Mouse (Mus musculus) forebrain, embryonic 13.5 days (tissue): Measurements from ENCODE around the gene Apobec2. TPM values are rescaled to one million over a fixed set of nuclear protein-coding genes. Genes with fewer than 3 reads are reported as not detected.

Experiments used
- ATAC-seq: fragments of 200-750 bp; cut with Nextera tagmentation; 2 replicates; pipeline ENCODE4 v1.8.0; 2017
- H3K27ac ChIP-seq: fragments of 300-500 bp; sonication (generic); 2 replicates; pipeline ENCODE4 v1.5.1; 2015; ENCODE audit warnings: inconsistent platforms, mild to moderate bottlenecking, moderate library complexity
- H3K27me3 ChIP-seq: fragments of 300-500 bp; sonication (generic); 2 replicates; pipeline ENCODE4 v1.6.1; 2015; ENCODE audit warnings: mild to moderate bottlenecking, inconsistent platforms
- H3K36me3 ChIP-seq: fragments of 300-500 bp; sonication (generic); 2 replicates; pipeline ENCODE4 v1.6.1; 2015; ENCODE audit warnings: mild to moderate bottlenecking, inconsistent platforms; ENCODE audit not compliant: poor library complexity, severe bottlenecking
- H3K4me1 ChIP-seq: fragments of 300-500 bp; sonication (generic); 2 replicates; pipeline ENCODE4 v1.6.1; 2015; ENCODE audit warnings: inconsistent platforms
- H3K4me2 ChIP-seq: fragments of 300-500 bp; sonication (generic); 2 replicates; pipeline ENCODE4 v1.6.1; 2015; ENCODE audit warnings: inconsistent platforms, mild to moderate bottlenecking, moderate library complexity
- H3K4me3 ChIP-seq: fragments of 300-500 bp; sonication (generic); 2 replicates; pipeline ENCODE4 v1.5.1; 2015; ENCODE audit warnings: mild to moderate bottlenecking, inconsistent platforms
- H3K9ac ChIP-seq: fragments of 300-500 bp; sonication (generic); 2 replicates; pipeline ENCODE4 v1.6.1; 2015; ENCODE audit warnings: mild to moderate bottlenecking, inconsistent platforms
- H3K9me3 ChIP-seq: fragments of 300-500 bp; sonication (generic); replicated peaks from 2 replicates; pipeline ENCODE4 v1.6.1; 2016; ENCODE audit warnings: inconsistent platforms
- WGBS: fragments of 180-500 bp; shearing (Covaris S2); methylation state at CpG from one replicate; pipeline ENCODE4 v1.1.7; 2015; 5-methylcytosine and 5-hydroxymethylcytosine counted together
- polyA plus RNA-seq: library from polyadenylated mRNA; unstranded; fragments of >200 nt; fragmentation: Nextera tagmentation; extraction: Ambion mirVana; gene quantifications from 2 replicates; pipeline ENCODE4 v1.2.1, GENCODE M21; 2015

Gene Apobec2
- polyA plus RNA-seq, 1 experiment from 2014 or later: 0.72 TPM

- H3K4me1 ChIP-seq: peaks cover 10% of the 10 kb centered on the region
- WGBS: 92% methylated on average over 6 of the region's 6 CpGs
- H3K36me3 ChIP-seq: peaks cover 51% of the 10 kb centered on the region
- no peak overlapping the region for H3K4me2 ChIP-seq
- H3K9ac ChIP-seq: no peak overlapping the region
- H3K27me3 ChIP-seq: no peaks in the 10 kb centered on the region
- no peak overlapping the region for H3K27ac ChIP-seq
- no peaks in the 10 kb centered on the region for H3K9me3 ChIP-seq
- ATAC-seq: no peak
- no peak overlapping the region for H3K4me3 ChIP-seq
Observed at GRCm38 (mm10) chr17:48417521-48417920, 15.2 kb downstream of the Apobec2 start.

- WGBS: 90% methylated on average over 14 of the region's 14 CpGs
- Histone ChIP-seq H3K36me3 (peaks cover 53% of the 10 kb centered on the region), H3K4me2 (no peak overlapping the region), H3K4me1 (peaks cover 14% of the 10 kb centered on the region), H3K4me3 (no peak overlapping the region), H3K27ac (no peak overlapping the region), H3K27me3 (no peaks in the 10 kb centered on the region), H3K9me3 (no peaks in the 10 kb centered on the region), H3K9ac (no peak overlapping the region)
- peak; percentile 83 for ATAC-seq
Observed at GRCm38 (mm10) chr17:48416425-48417195, 16.1 kb downstream of the Apobec2 start.

- Histone ChIP-seq H3K4me3 (no peak overlapping the region), H3K36me3 (peaks cover 53% of the 10 kb centered on the region), H3K27me3 (no peaks in the 10 kb centered on the region), H3K27ac (no peak overlapping the region), H3K4me2 (no peak overlapping the region), H3K9me3 (no peaks in the 10 kb centered on the region), H3K4me1 (peaks cover 14% of the 10 kb centered on the region), H3K9ac (no peak overlapping the region)
- 89% methylated on average over 7 of the region's 7 CpGs for WGBS
- no peak for ATAC-seq
Observed at GRCm38 (mm10) chr17:48416011-48416410, 16.7 kb downstream of the Apobec2 start.

GRCm38 (mm10) chr17:48411241-48411640 is 21.5 kb downstream of the Apobec2 start:
- H3K9me3 ChIP-seq: no peaks in the 10 kb centered on the region
- peak overlapping the region; percentile 83 for H3K4me3 ChIP-seq
- peaks cover 35% of the 10 kb centered on the region for H3K4me1 ChIP-seq
- H3K36me3 ChIP-seq: peaks cover 35% of the 10 kb centered on the region
- H3K27me3 ChIP-seq: no peaks in the 10 kb centered on the region
- H3K4me2 ChIP-seq: peak overlapping the region; percentile 68
- peak overlapping the region; percentile 98 for H3K27ac ChIP-seq
- 51% methylated on average over 8 of the region's 8 CpGs for WGBS
- no peak for ATAC-seq
- H3K9ac ChIP-seq: peak overlapping the region; percentile 80

DNA sequence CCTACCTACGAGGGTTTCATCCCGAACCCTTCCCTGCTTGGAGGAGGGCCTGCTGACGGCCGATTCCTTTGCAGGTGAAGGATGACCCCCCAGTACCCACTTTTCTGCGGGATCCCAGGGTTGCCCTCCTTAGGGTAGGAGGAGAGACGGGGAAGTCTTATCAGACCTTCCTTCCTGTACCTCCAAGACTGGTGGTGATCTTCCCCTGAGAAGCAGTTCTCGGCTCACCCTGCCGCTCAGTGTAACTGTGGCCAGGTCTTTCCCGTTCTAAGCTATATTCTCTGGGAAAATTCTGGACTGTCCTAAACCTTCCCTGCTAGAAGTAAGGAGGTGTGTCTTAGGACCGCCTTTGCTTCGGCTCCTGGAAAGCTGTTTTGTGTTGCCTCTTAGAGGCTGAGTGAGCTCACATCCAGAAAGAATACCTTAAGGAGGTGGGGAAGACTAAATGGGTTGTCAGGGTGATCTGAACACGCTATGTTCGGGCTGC is 22.4 kb downstream of the Apobec2 start:
- ATAC-seq: peak; percentile 16; the same call in 1 of the 2 replicates
- H3K36me3 ChIP-seq: peaks cover 27% of the 10 kb centered on the region
- peak overlapping the region; percentile 68 for H3K4me2 ChIP-seq
- H3K9me3 ChIP-seq: no peaks in the 10 kb centered on the region
- H3K27ac ChIP-seq: peak overlapping the region; percentile 98
- peak overlapping the region; percentile 83 for H3K4me3 ChIP-seq
- H3K4me1 ChIP-seq: peaks cover 38% of the 10 kb centered on the region
- WGBS: under 1% methylated on average over 13 of the region's 13 CpGs
- no peaks in the 10 kb centered on the region for H3K27me3 ChIP-seq
- H3K9ac ChIP-seq: peak overlapping the region; percentile 80

DNA sequence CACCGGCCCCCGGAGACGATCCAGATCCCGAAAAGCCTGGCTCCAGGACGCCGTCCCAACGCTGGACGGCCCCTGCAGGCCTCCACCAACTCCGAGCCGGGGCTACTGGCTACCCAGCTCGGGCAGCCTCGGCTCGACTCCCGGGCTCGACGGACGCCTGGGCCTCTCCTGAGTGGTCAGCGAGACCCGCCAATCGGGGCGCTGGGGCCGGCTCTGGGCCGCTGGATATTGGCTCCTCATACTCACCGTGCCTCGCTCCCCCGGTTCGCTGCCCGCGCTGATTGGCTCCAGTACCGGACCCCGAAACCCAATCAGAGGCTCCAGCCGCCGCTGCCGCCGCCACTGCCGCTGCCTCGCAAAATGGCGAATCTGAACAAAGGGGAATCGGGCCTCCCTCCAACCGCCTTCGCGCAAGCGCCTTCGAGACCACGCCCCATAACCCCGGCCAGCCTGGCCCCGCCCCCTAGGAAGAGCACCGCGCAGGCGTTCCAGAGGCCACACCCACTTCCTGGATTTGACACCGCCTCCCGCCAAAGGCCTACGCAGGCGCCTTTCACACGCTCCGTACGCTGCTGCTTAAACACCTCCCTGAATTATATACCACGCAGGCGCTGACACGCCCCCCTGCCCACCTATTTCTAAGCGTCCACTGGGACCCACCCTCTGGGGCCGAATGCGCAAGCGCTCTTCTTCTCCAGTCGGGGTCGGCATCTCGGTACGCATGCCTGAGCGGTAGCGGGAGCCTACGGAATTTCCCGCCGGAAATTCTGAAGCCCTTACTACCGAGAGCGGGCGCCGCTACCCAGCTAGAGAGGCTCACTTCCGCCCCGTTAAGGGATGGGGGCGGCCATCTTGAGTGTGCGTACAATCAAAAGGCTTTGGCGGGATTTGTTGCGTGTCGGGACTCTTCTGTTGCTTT is 23.1 kb downstream of the Apobec2 start, which contains the start of the genes Nfya and Oard1:
Gene Nfya (minus strand): TSS at position 527 of the 919 bp plus-strand sequence.
Gene Oard1 (plus strand): TSS at position 635 of the 919 bp plus-strand sequence.
- Histone ChIP-seq H3K9me3 (no peaks in the 10 kb centered on the region), H3K27ac (peak within 1 kb of the TSS; percentile 100)
- peak; percentile 97 for ATAC-seq

DNA sequence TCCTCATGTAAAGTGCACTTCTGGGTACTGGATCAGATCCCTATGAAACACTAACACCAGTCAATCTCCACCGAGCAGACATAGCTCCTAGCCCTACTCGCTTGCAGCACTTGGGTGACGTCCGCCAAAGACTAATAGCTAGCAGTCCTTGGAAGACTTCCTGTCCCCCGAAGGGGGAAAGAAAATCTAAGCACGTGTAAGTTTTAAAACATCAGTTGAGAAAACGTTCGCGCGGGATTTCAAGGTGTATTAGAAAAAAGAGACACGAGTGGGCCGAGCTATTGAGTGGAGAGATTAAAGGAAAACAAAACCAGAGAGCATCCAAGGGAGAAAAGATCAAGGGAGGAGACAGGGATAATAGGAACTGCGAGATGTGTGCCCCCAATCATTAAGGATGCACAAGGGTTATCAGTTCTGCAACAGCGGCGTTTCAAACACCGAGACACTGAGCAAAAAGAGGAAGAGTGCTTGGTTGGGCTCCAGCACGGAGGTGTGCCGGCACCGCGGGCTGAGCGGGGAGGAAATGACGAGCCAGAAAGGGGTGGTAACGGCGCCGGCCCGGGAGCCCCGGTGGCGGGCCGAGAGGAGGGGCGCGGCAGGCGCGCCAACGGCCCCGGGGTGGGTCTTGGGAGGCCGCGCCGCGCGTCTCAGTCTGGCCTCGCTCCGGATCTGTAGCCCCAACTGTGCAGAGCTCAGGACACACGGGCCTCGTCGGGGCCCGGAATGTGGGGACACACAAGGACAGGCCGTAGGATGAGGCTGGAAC is 24.0 kb downstream of the Apobec2 start:
- peaks cover 11% of the 10 kb centered on the region; the same call in 1 of the 2 replicates for H3K36me3 ChIP-seq
- H3K9ac ChIP-seq: peak overlapping the region; percentile 99
- peak overlapping the region; percentile 100 for H3K27ac ChIP-seq
- no peaks in the 10 kb centered on the region for H3K9me3 ChIP-seq
- H3K4me3 ChIP-seq: peak overlapping the region; percentile 83
- peaks cover 38% of the 10 kb centered on the region for H3K4me1 ChIP-seq
- peak overlapping the region; percentile 72 for H3K4me2 ChIP-seq
- H3K27me3 ChIP-seq: no peaks in the 10 kb centered on the region
- peak; percentile 37 for ATAC-seq
- under 1% methylated on average over 45 of the region's 47 CpGs for WGBS

More for the DNA sequence above, 23.1 kb downstream of the Apobec2 start, which contains the start of the genes Nfya and Oard1:
- Histone ChIP-seq H3K36me3 (peaks cover 20% of the 10 kb centered on the region), H3K4me3 (peak within 1 kb of the TSS; percentile 83), H3K4me1 (peaks cover 38% of the 10 kb centered on the region), H3K27me3 (no peaks in the 10 kb centered on the region), H3K4me2 (peak within 1 kb of the TSS; percentile 72), H3K9ac (peak within 1 kb of the TSS; percentile 99)
- WGBS: under 1% methylated on average over 84 of the region's 84 CpGs

DNA sequence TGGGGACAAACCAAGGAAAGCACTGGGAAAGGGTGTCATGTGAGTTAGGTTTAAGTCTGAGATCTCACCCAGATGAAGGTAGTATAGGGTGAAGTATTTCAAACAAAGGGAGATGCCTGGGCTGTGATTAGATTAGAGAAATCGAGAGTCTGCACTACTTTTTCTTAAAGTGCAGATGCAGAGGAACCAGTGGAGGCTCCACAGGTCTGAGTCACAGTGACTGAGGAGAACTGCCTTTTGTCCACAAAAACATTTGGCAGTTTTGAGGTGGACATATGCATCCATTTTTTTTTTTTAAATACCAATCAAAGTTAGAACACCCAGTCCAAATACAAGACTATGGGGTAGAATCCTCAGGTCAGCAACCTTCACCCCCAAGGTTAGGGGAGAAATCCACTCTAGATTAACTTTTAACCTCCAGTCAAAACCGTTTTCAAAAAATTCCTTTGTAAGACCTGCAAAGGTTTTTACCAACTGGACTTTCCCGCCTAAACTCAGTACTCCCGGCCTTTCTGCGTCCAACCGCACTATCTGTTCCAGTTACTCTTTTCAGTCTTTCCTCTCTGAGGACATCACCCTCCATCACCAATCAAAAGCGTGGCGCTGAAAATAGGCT is 24.7 kb downstream of the Apobec2 start:
- Histone ChIP-seq H3K27me3 (no peaks in the 10 kb centered on the region), H3K27ac (peak overlapping the region; percentile 100), H3K4me3 (peak overlapping the region; percentile 83), H3K4me2 (peak overlapping the region; percentile 72), H3K9me3 (no peaks in the 10 kb centered on the region), H3K4me1 (peaks cover 38% of the 10 kb centered on the region), H3K36me3 (peaks cover 8% of the 10 kb centered on the region; the same call in 1 of the 2 replicates), H3K9ac (peak overlapping the region; percentile 99)
- WGBS: 10% methylated on average over 8 of the region's 8 CpGs
- ATAC-seq: no peak

DNA sequence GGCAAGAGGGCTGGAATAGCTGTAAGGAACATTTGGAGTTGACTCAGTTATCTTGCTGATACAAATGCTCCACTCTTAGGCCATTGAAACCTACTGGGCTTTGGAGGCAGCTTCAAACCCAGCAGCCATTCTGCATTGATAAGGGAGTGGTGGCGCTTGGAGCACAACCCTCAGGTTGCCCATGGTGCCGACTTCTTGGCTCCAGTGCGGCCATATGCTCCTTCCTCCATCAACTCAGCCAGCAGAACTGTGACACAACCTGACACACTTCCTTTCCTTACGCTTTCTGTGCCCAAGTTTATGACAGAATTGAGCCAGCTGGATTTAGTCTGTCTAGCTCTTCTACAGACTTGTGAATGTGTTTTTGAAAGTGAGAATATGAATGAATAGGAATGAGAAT is 25.6 kb downstream of the Apobec2 start:
- Histone ChIP-seq H3K27me3 (no peaks in the 10 kb centered on the region), H3K4me1 (peaks cover 37% of the 10 kb centered on the region), H3K4me2 (peak overlapping the region; percentile 72), H3K27ac (0 out of 2 replicates have a peak overlapping the region, but pooled peaks have one; percentile 100), H3K9me3 (no peaks in the 10 kb centered on the region), H3K9ac (peak overlapping the region; percentile 99; the same call in 1 of the 2 replicates), H3K36me3 (no peaks in the 10 kb centered on the region), H3K4me3 (no peak overlapping the region)
- 85% methylated on average over 4 of the region's 4 CpGs for WGBS
- no peak for ATAC-seq

GRCm38 (mm10) chr17:48404706-48405105 is 28.0 kb downstream of the Apobec2 start:
- peaks cover 23% of the 10 kb centered on the region for H3K4me1 ChIP-seq
- H3K27ac ChIP-seq: no peak overlapping the region
- no peaks in the 10 kb centered on the region for H3K9me3 ChIP-seq
- no peaks in the 10 kb centered on the region for H3K27me3 ChIP-seq
- WGBS: 79% methylated on average over 1 of the region's 1 CpGs
- H3K36me3 ChIP-seq: peaks cover 7% of the 10 kb centered on the region
- H3K4me3 ChIP-seq: no peak overlapping the region
- no peak overlapping the region for H3K4me2 ChIP-seq
- ATAC-seq: no peak
- no peak overlapping the region for H3K9ac ChIP-seq

GRCm38 (mm10) chr17:48403848-48404247 is 28.9 kb downstream of the Apobec2 start:
- no peak for ATAC-seq
- WGBS: 90% methylated on average over 2 of the region's 2 CpGs
- Histone ChIP-seq H3K9me3 (no peaks in the 10 kb centered on the region), H3K4me2 (no peak overlapping the region), H3K36me3 (peaks cover 15% of the 10 kb centered on the region), H3K27me3 (no peaks in the 10 kb centered on the region), H3K27ac (no peak overlapping the region), H3K4me1 (peaks cover 23% of the 10 kb centered on the region), H3K9ac (no peak overlapping the region), H3K4me3 (no peak overlapping the region)
